Mouse (Mus musculus) liver, embryonic 11.5 days (tissue): Measurements from ENCODE around the gene Ulk1. TPM values are rescaled to one million over a fixed set of nuclear protein-coding genes. Genes with fewer than 3 reads are reported as not detected.

Experiments used
- ATAC-seq: fragments of 200-750 bp; cut with Nextera tagmentation; replicated peaks from 2 replicates; pipeline ENCODE4 v1.8.0; 2017; ENCODE audit warnings: moderate number of reproducible peaks, mild to moderate bottlenecking, moderate TSS enrichment, moderate library complexity; ENCODE audit not compliant: low FRiP score
- DNase-seq: peaks from one replicate; pipeline ENCODE4 v3.0.0-alpha.2; 2017; ENCODE audit warnings: low spot score
- H3K27ac ChIP-seq: fragments of 300-500 bp; sonication (generic); 2 replicates; pipeline ENCODE4 v1.5.1; 2014; ENCODE audit warnings: mild to moderate bottlenecking, low read depth, low read length, control low read depth
- H3K27me3 ChIP-seq: fragments of 300-500 bp; sonication (generic); replicated peaks from 2 replicates; pipeline ENCODE4 v1.6.1; 2014; ENCODE audit warnings: low read length, mixed read lengths; ENCODE audit not compliant: control insufficient read depth, insufficient read depth
- H3K36me3 ChIP-seq: fragments of 300-500 bp; sonication (generic); 2 replicates; pipeline ENCODE4 v1.6.1; 2014; ENCODE audit warnings: mild to moderate bottlenecking, low read length, moderate library complexity, mixed read lengths; ENCODE audit not compliant: control insufficient read depth, insufficient read depth
- H3K4me1 ChIP-seq: fragments of 300-500 bp; sonication (generic); replicated peaks from 2 replicates; pipeline ENCODE4 v1.6.1; 2014; ENCODE audit warnings: low read length, mixed read lengths; ENCODE audit not compliant: control insufficient read depth, insufficient read depth
- H3K4me2 ChIP-seq: fragments of 300-500 bp; sonication (generic); 2 replicates; pipeline ENCODE4 v1.6.1; 2014; ENCODE audit warnings: mild to moderate bottlenecking, control low read depth, moderate library complexity
- H3K4me3 ChIP-seq: fragments of 300-500 bp; sonication (generic); 2 replicates; pipeline ENCODE4 v1.5.1; 2014; ENCODE audit warnings: low read depth, low read length, control low read depth
- H3K9ac ChIP-seq: fragments of 300-500 bp; sonication (generic); 2 replicates; pipeline ENCODE4 v1.6.1; 2014; ENCODE audit warnings: low read depth, low read length, control low read depth
- H3K9me3 ChIP-seq: fragments of 300-500 bp; sonication (generic); 2 replicates; pipeline ENCODE4 v1.6.1; 2016; ENCODE audit warnings: low read length, inconsistent platforms, mixed read lengths; ENCODE audit not compliant: control insufficient read depth
- WGBS: fragments of 180-500 bp; shearing (Covaris S2); extraction: QIAGEN DNeasy Blood & Tissue Kit; methylation state at CpG from one replicate; pipeline ENCODE4 v1.1.7; 2014; 5-methylcytosine and 5-hydroxymethylcytosine counted together
- polyA plus RNA-seq: library from polyadenylated mRNA; unstranded; fragments of >200 nt; fragmentation: Nextera tagmentation; extraction: Ambion mirVana; gene quantifications from 2 replicates; pipeline ENCODE4 v1.2.1, GENCODE M21; 2014

Ulk1 gene
- polyA plus RNA-seq, 1 experiment from 2014 or later, result 15.7 TPM

DNA sequence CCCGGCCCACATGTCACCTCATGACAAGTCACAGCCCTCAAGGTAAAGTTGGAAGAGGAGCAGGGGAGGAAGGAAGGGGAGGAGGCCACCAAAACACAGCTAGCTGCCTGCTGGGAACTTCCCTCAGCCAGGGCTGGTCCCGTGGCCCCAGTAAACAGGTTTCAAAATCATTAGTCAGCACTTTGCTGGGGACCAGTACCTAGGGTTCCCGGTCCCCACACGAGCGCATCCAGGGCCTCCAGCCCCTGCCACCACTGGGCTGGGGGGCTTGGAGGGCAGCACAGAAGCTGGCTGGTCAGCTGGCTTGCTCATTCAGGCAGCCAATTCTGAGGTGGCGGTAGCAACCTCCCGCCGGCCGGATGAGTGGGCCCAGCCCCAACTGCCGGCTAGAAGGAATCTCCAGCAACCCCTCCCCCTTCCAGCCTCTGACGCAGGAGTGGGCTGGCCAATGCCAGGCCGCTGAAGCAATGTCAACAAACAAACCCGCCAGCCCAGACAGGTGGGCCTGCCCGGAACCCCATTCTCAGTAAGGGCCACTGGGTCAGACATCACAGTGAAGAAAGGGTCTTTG, 1.8 kb downstream of the Ulk1 start:
- Histone ChIP-seq H3K4me1 (peaks cover 41% of the 10 kb centered on the region), H3K27ac (peak overlapping the region; percentile 67), H3K9ac (peak overlapping the region; percentile 92), H3K36me3 (no peaks in the 10 kb centered on the region; the same call in 1 of the 2 replicates), H3K27me3 (no peaks in the 10 kb centered on the region), H3K9me3 (no peaks in the 10 kb centered on the region), H3K4me3 (peak overlapping the region; percentile 93), H3K4me2 (peak overlapping the region; percentile 99)
- ATAC-seq (peak; percentile 71), DNase-seq (peak; percentile 85)
- WGBS, result 1% methylated on average over 14 of the region's 14 CpGs

DNA sequence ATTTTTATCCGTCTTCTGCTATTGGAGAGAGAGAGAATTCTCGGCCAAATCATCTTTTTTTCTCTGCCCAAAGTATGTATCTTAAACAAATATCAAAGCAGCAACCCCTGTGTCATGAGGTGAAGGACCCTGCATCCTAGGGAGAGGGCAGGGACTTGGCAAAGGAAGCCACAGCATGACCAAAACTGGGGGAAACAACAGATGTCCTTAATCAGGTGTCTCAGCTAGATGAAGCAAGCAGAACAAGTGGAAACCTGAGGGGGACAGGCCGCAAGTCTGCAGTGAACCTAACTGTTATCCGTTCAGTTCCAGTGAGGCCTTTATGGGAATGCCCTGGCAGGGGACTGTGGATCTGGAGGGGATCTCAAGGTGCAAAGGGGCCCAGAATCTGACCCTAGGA, 2.4 kb downstream of the Ulk1 start:
- H3K9ac ChIP-seq, result peak overlapping the region; percentile 92
- no peak for ATAC-seq
- peak overlapping the region; percentile 67 for H3K27ac ChIP-seq
- peak overlapping the region; percentile 99 for H3K4me2 ChIP-seq
- no peak for DNase-seq
- peaks cover 46% of the 10 kb centered on the region for H3K4me1 ChIP-seq
- H3K27me3 ChIP-seq, result no peaks in the 10 kb centered on the region
- 82% methylated on average over 4 of the region's 4 CpGs for WGBS
- peak overlapping the region; percentile 93 for H3K4me3 ChIP-seq
- no peaks in the 10 kb centered on the region; the same call in 1 of the 2 replicates for H3K36me3 ChIP-seq
- H3K9me3 ChIP-seq, result no peaks in the 10 kb centered on the region

DNA sequence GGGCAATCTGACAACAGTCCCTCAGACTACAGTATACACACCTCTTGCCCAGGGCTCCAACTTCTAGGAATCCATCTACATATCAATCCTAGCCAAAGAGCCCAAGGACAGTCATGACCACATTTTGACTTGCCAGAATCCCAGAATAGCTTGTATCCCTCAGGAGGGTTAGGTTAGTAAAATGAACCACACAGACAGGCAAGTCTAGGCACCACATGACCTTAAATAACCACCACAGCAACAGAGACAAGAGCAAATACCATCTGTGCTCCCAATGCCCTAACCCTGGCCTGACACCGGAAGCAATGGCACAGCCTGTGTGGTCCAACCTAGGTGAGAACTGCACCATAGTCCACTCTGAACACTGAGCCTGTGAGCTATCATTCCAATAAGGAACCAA, 3.2 kb downstream of the Ulk1 start:
- no peak overlapping the region for H3K4me2 ChIP-seq
- H3K27ac ChIP-seq, result no peak overlapping the region
- no peak overlapping the region for H3K4me3 ChIP-seq
- H3K4me1 ChIP-seq, result peaks cover 48% of the 10 kb centered on the region
- DNase-seq (no peak), ATAC-seq (no peak)
- H3K9ac ChIP-seq, result no peak overlapping the region
- H3K9me3 ChIP-seq, result no peaks in the 10 kb centered on the region
- H3K27me3 ChIP-seq, result no peaks in the 10 kb centered on the region
- WGBS, result 92% methylated on average over 1 of the region's 1 CpGs
- H3K36me3 ChIP-seq, result no peaks in the 10 kb centered on the region; the same call in 1 of the 2 replicates

DNA sequence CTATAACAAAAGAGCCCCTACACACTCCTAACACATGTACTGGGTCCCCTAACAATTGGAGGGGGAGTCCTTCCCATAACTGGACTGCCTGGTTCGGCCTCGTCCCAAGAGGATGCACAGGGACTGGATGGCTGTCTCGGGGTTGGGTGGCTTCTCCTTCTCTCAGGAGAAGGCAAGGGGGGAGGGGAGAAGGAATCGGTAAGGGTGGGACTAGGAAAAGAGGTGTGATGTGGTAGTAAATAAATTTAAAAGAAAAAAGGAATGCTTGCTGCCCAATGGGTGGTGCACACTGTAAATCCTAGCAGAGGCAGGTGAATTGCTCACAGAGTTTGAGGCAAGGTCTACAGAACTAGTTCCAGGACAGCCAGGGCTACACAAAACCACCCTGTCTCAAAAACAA, 3.7 kb downstream of the Ulk1 start:
- no peak for ATAC-seq
- 85% methylated on average over 4 of the region's 4 CpGs for WGBS
- peaks cover 48% of the 10 kb centered on the region for H3K4me1 ChIP-seq

DNA sequence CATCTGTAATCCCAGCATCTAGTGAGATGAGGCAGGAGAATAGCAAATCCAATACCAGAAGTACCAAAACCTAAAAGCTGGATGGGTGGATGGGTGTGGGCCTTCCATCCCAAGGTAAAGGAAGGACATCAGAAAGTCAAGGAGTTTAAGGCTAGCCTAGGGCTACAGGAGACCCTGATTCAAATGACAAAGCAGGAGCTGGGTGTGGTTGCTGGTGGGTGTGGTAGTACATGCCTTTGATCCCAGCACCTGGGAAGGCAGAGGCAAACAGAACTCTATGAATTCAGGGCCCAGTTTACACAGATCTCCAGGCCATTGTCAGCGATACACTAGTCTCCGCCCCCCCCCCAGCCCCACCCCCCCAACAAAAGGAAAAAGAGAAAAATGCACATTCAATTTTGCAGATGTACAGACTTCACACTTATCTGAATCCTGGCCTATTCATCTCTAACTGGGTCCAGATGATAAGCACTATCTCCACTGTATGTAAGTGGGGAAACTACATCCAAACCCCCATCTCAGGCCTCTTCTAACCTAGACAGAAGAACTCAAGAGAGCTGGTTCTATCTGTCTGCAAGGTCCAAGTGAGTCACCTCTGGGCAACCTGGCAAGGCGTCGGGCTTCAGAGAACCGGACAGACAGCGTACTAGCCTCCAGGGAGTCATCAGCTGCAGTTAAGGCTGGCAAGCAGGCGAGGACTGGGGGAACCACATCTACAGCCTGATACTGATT, 5.7 kb downstream of the Ulk1 start:
- ATAC-seq, result peak; percentile 40
- peaks cover 46% of the 10 kb centered on the region for H3K4me1 ChIP-seq
- H3K9ac ChIP-seq, result no peak overlapping the region
- H3K4me2 ChIP-seq, result peak overlapping the region; percentile 43
- no peaks in the 10 kb centered on the region; the same call in none of the 2 replicates for H3K36me3 ChIP-seq
- H3K27ac ChIP-seq, result peak overlapping the region; percentile 57
- no peaks in the 10 kb centered on the region for H3K9me3 ChIP-seq
- H3K4me3 ChIP-seq, result 0 out of 2 replicates have a peak overlapping the region, but pooled peaks have one; percentile 11
- DNase-seq, result no peak
- 66% methylated on average over 7 of the region's 7 CpGs for WGBS
- no peaks in the 10 kb centered on the region for H3K27me3 ChIP-seq

More for the DNA sequence above, 3.7 kb downstream of the Ulk1 start:
- Histone ChIP-seq H3K27me3 (no peaks in the 10 kb centered on the region), H3K9ac (no peak overlapping the region), H3K36me3 (no peaks in the 10 kb centered on the region; the same call in 1 of the 2 replicates), H3K9me3 (no peaks in the 10 kb centered on the region), H3K27ac (no peak overlapping the region), H3K4me3 (no peak overlapping the region), H3K4me2 (no peak overlapping the region)
- DNase-seq, result no peak

DNA sequence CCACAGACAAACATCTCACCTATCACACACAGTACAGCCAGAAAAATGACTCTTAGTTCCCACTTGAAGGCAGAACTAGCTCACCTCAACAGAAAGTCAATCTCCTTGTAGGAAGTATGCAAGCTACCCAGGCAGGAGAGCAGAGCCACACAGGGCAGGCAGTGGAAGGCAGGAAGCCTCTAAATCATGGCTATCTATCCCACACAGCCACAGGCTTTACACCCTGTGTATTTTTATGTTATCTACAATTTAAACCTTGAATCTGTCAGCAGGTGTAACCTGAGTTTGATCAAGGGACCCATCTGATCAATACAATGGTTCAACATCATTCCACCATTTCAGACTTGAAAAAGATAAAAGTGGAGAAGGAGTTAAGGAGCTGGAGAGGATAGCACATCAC, 7.1 kb downstream of the Ulk1 start:
- H3K4me2 ChIP-seq, result no peak overlapping the region
- H3K36me3 ChIP-seq, result peaks cover 3% of the 10 kb centered on the region
- ATAC-seq, result no peak
- H3K4me3 ChIP-seq, result no peak overlapping the region
- H3K27me3 ChIP-seq, result no peaks in the 10 kb centered on the region
- no peak for DNase-seq
- no peak overlapping the region for H3K27ac ChIP-seq
- H3K9me3 ChIP-seq, result no peaks in the 10 kb centered on the region
- H3K9ac ChIP-seq, result no peak overlapping the region
- peaks cover 34% of the 10 kb centered on the region for H3K4me1 ChIP-seq

DNA sequence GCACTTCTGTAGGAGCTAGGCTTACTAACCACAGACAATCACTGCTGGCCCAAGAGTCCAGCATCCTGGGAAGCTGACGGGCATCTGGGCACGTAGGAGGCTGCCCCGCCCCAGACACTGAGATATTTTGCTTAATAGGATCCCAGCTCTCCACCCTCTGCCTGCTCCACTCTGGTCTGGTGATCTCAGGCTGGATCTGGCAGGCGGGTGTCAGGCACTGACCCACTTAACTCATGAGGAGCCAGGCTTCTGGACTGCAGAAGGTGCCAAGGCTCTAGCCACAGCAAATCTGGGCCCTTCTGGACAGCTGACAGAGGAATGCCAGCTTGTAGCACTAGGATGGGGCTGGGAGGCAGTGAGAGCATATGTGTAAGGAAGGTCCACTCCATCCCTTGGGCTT, 7.7 kb downstream of the Ulk1 start:
- no peak overlapping the region for H3K4me3 ChIP-seq
- no peak overlapping the region for H3K27ac ChIP-seq
- ATAC-seq, result no peak
- H3K9me3 ChIP-seq, result no peaks in the 10 kb centered on the region
- DNase-seq, result no peak
- 80% methylated on average over 4 of the region's 4 CpGs for WGBS
- H3K4me1 ChIP-seq, result peaks cover 28% of the 10 kb centered on the region
- no peak overlapping the region for H3K4me2 ChIP-seq
- peaks cover 6% of the 10 kb centered on the region for H3K36me3 ChIP-seq
- H3K27me3 ChIP-seq, result no peaks in the 10 kb centered on the region
- H3K9ac ChIP-seq, result no peak overlapping the region

DNA sequence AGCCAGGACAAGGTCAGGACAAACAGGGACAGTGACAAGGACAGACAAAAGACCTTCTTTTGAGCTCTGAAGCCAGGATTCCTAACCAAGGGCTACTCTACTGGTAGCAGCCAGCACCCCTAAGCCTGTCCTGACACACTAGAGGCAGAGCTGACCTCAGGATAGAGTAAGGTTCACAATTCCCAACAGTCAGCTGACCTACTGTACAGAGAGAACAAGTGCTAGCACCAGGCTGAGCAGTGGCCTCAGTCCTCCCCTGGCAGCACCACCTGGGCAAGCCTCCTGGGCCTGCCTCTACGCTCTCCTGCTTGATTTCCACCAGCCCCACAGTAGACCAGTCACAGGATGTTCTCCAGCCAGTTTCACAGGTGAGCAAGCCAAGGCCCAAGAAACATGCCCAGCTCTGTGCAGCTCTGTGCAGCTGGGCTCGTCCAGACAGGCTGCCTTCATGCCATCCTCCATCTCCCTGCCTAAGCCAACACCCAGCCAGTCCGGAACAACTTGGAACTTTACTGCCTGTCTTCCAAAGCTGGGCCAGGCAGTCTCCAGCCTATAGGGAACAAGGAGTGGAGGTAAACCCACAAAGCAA, 8.8 kb downstream of the Ulk1 start:
- WGBS, result 87% methylated on average over 3 of the region's 3 CpGs
- Histone ChIP-seq H3K9ac (no peak overlapping the region), H3K27ac (no peak overlapping the region), H3K27me3 (no peaks in the 10 kb centered on the region), H3K36me3 (peaks cover 12% of the 10 kb centered on the region), H3K4me2 (no peak overlapping the region), H3K9me3 (no peaks in the 10 kb centered on the region), H3K4me1 (peaks cover 22% of the 10 kb centered on the region), H3K4me3 (no peak overlapping the region)
- DNase-seq (no peak), ATAC-seq (no peak)
